Mouse (Mus musculus) myocyte (in vitro differentiated cells): ENCODE results near the gene Pan3. TPM values are rescaled to one million over a fixed set of nuclear protein-coding genes. Genes with fewer than 3 reads are reported as not detected.

Experiments used
- H3K27me3 ChIP-seq: one replicate; pipeline ENCODE4 v1.6.1; 2011; ENCODE audit not compliant: control insufficient read depth, insufficient read depth, insufficient read length
- H3K36me3 ChIP-seq: one replicate; pipeline ENCODE4 v1.6.1; 2011; ENCODE audit not compliant: control insufficient read depth, insufficient read depth
- H3K4me2 ChIP-seq: one replicate; pipeline ENCODE4 v1.6.1; 2011; ENCODE audit warnings: low read depth, control low read depth
- H3K4me3 ChIP-seq: one replicate; pipeline ENCODE4 v1.5.1; 2011; ENCODE audit warnings: mild to moderate bottlenecking, control low read depth, moderate library complexity
- H3K79me2 ChIP-seq: one replicate; pipeline ENCODE4 v1.6.1; 2011; ENCODE audit not compliant: control insufficient read depth, insufficient read depth
- H3ac ChIP-seq: one replicate; pipeline ENCODE4 v1.6.1; 2011; ENCODE audit not compliant: control insufficient read depth, insufficient read length
- CEBPB ChIP-seq: IDR thresholded peaks from 2 replicates; pipeline ENCODE4 v1.6.1; 2011; ENCODE audit warnings: mild to moderate bottlenecking, moderate library complexity; ENCODE audit not compliant: poor library complexity, insufficient read depth, severe bottlenecking
- E2F4 ChIP-seq: IDR thresholded peaks from one replicate; pipeline ENCODE4 v1.6.1; 2011; ENCODE audit warnings: mild to moderate bottlenecking, control low read depth, moderate library complexity; ENCODE audit not compliant: insufficient read depth
- MAX ChIP-seq: IDR thresholded peaks from one replicate; pipeline ENCODE4 v1.6.1; 2011; ENCODE audit warnings: low read depth, mild to moderate bottlenecking, control low read depth
- MYOD1 ChIP-seq, 3 experiments: IDR thresholded peaks; one replicate each; pipeline ENCODE4 v1.6.1; 2011; ENCODE audit warnings: control low read depth in 2 of 3, low read depth in 2 of 3, mild to moderate bottlenecking in 2 of 3, moderate library complexity in 1 of 3; ENCODE audit not compliant: insufficient read length in 2 of 3, control insufficient read depth in 1 of 3
- MYOG ChIP-seq, 3 experiments: IDR thresholded peaks; one replicate each; pipeline ENCODE4 v1.6.1; 2011; ENCODE audit warnings: control low read depth in 2 of 3, low read depth in 2 of 3, mild to moderate bottlenecking in 2 of 3; ENCODE audit not compliant: insufficient read length in 2 of 3, control insufficient read depth in 1 of 3, insufficient read depth in 1 of 3
- POLR2A ChIP-seq: IDR thresholded peaks from one replicate; pipeline ENCODE4 v1.6.1; 2011; ENCODE audit warnings: low read depth, mild to moderate bottlenecking, control low read depth, moderate library complexity; ENCODE audit not compliant: insufficient read length
- POLR2AphosphoS2 ChIP-seq: IDR thresholded peaks from one replicate; pipeline ENCODE4 v1.6.1; 2011; ENCODE audit warnings: low read depth, control low read depth; ENCODE audit not compliant: insufficient read length
- REST ChIP-seq: IDR thresholded peaks from one replicate; pipeline ENCODE4 v1.6.1; 2011; ENCODE audit warnings: mild to moderate bottlenecking, control low read depth, moderate library complexity; ENCODE audit not compliant: insufficient read depth, insufficient read length
- SRF ChIP-seq: IDR thresholded peaks from one replicate; pipeline ENCODE4 v1.6.1; 2011; ENCODE audit warnings: low read depth; ENCODE audit not compliant: control insufficient read depth, insufficient read length
- TCF12 ChIP-seq: IDR thresholded peaks from one replicate; pipeline ENCODE4 v1.6.1; 2011; ENCODE audit warnings: mild to moderate bottlenecking, control low read depth; ENCODE audit not compliant: poor library complexity, insufficient read depth, severe bottlenecking
- TCF3 ChIP-seq: IDR thresholded peaks from one replicate; pipeline ENCODE4 v1.6.1; 2011; ENCODE audit warnings: low read depth, control low read depth; ENCODE audit not compliant: insufficient read length
- USF1 ChIP-seq: IDR thresholded peaks from one replicate; pipeline ENCODE4 v1.6.1; 2011; ENCODE audit warnings: low read depth, mild to moderate bottlenecking, control low read depth, moderate library complexity
- polyA plus RNA-seq: library from polyadenylated mRNA; unstranded; fragments of >200 nt; fragmentation: generic; extraction: Trizol; gene quantifications from one replicate; pipeline ENCODE4 v1.2.1, GENCODE M21; 2012; ENCODE audit warnings: missing spikeins

The Pan3 gene
- polyA plus RNA-seq, 1 experiment: 10.9 TPM

- Histone ChIP-seq H3K27me3 (no peaks in the 10 kb centered on the region), H3ac (no peak overlapping the region), H3K36me3 (no peaks in the 10 kb centered on the region), H3K4me3 (no peak overlapping the region), H3K4me2 (no peak overlapping the region), H3K79me2 (no peaks in the 10 kb centered on the region)
- TF ChIP-seq MYOG (IDR thresholded peaks at IDR 0.05; ENCODE audit: control insufficient read depth in 1 of 3, insufficient read depth in 1 of 3, insufficient read length in 2 of 3, low read depth in 2 of 3) (no peak), POLR2AphosphoS2 (no peak), POLR2A (no peak), TCF3 (no peak)
Measured at GRCm38 (mm10) chr5:147584648-147585047, 154.7 kb downstream of the Pan3 start.

DNA sequence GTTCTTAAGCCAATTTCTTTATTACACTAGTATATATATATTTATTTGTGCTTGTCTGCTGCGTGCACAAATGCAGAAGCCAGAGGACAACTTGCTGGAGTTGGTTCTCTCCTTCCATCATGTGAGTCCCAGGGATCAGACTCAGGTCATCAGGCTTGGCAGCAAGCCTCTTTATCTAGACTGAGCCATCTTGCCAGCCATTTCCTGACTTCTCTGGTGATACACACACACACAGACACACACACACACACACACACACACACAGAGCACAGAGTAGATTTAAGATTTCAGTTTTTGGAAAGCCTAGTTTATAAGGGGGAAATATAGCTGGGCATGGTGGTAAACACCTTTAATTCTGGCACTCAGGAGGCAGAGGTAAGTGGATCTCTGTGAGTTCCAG, 155.1 kb downstream of the Pan3 start:
- Histone ChIP-seq H3K27me3 (no peaks in the 10 kb centered on the region), H3ac (no peak overlapping the region), H3K36me3 (no peaks in the 10 kb centered on the region), H3K4me3 (no peak overlapping the region), H3K79me2 (no peaks in the 10 kb centered on the region), H3K4me2 (no peak overlapping the region)
- TF ChIP-seq POLR2A: no peak
- no peak for TF ChIP-seq CEBPB
- no peak for TF ChIP-seq MYOG (IDR thresholded peaks at IDR 0.05; ENCODE audit: control insufficient read depth in 1 of 3, insufficient read depth in 1 of 3, insufficient read length in 2 of 3, low read depth in 2 of 3)
- TF ChIP-seq E2F4: no peak
- TF ChIP-seq USF1: no peak
- TF ChIP-seq TCF3: no peak
- no peak for TF ChIP-seq MAX
- no peak for TF ChIP-seq REST
- TF ChIP-seq MYOD1 (IDR thresholded peaks at IDR 0.05; ENCODE audit: control insufficient read depth in 1 of 3, insufficient read length in 2 of 3, low read depth in 2 of 3): no peak
- no peak for TF ChIP-seq TCF12
- no peak for TF ChIP-seq SRF
- TF ChIP-seq POLR2AphosphoS2: no peak

GRCm38 (mm10) chr5:147589814-147590213, 159.9 kb downstream of the Pan3 start:
- Histone ChIP-seq H3K4me2 (peak overlapping the region; percentile 2), H3K27me3 (no peaks in the 10 kb centered on the region), H3K36me3 (no peaks in the 10 kb centered on the region), H3K79me2 (no peaks in the 10 kb centered on the region), H3K4me3 (no peak overlapping the region), H3ac (no peak overlapping the region)
- TF ChIP-seq TCF12: no peak

- no peak for TF ChIP-seq CEBPB
- TF ChIP-seq REST: no peak
- no peak for TF ChIP-seq TCF3
- TF ChIP-seq MAX: no peak
- no peak for TF ChIP-seq POLR2A
- TF ChIP-seq MYOG (IDR thresholded peaks at IDR 0.05; ENCODE audit: control insufficient read depth in 1 of 3, insufficient read depth in 1 of 3, insufficient read length in 2 of 3, low read depth in 2 of 3): no peak
- no peak for TF ChIP-seq MYOD1 (IDR thresholded peaks at IDR 0.05; ENCODE audit: control insufficient read depth in 1 of 3, insufficient read length in 2 of 3, low read depth in 2 of 3)
- TF ChIP-seq POLR2AphosphoS2: no peak
- no peak for TF ChIP-seq USF1
- TF ChIP-seq E2F4: no peak
- TF ChIP-seq SRF: no peak
- TF ChIP-seq TCF12: no peak
- Histone ChIP-seq H3K4me3 (no peak overlapping the region), H3K79me2 (no peaks in the 10 kb centered on the region), H3K27me3 (no peaks in the 10 kb centered on the region), H3ac (no peak overlapping the region), H3K36me3 (no peaks in the 10 kb centered on the region), H3K4me2 (no peak overlapping the region)
Measured at GRCm38 (mm10) chr5:147597825-147598224, 167.9 kb downstream of the Pan3 start.

Other genes starting within 250 kb of the Pan3 start
- not detected for gene Gsx1, start 241.5 kb upstream of the Pan3 start, polyA plus RNA-seq
- not detected for gene Pdx1, start 160.2 kb upstream of the Pan3 start, polyA plus RNA-seq
- not detected for gene Cdx2, start 122.9 kb upstream of the Pan3 start, polyA plus RNA-seq
- gene Urad, start 107.7 kb upstream of the Pan3 start, polyA plus RNA-seq: not detected
- 0.01 TPM for gene Flt3, start 29.7 kb upstream of the Pan3 start, polyA plus RNA-seq